Mouse (Mus musculus): Measurements from ENCODE around the gene Exoc5. TPM values are rescaled to one million over a fixed set of nuclear protein-coding genes. Genes with fewer than 3 reads are reported as not detected.
"Not testable (repeated sequence)": the region's sequence is repeated elsewhere in the genome, so short reads cannot be mapped to it uniquely, and the experiment has no call there.

Exoc5 gene
- polyA plus RNA-seq (2016; fragmentation: Nextera tagmentation; extraction: Ambion mirVana), result 92.7 and 94.0 TPM in 2 replicates

DNA sequence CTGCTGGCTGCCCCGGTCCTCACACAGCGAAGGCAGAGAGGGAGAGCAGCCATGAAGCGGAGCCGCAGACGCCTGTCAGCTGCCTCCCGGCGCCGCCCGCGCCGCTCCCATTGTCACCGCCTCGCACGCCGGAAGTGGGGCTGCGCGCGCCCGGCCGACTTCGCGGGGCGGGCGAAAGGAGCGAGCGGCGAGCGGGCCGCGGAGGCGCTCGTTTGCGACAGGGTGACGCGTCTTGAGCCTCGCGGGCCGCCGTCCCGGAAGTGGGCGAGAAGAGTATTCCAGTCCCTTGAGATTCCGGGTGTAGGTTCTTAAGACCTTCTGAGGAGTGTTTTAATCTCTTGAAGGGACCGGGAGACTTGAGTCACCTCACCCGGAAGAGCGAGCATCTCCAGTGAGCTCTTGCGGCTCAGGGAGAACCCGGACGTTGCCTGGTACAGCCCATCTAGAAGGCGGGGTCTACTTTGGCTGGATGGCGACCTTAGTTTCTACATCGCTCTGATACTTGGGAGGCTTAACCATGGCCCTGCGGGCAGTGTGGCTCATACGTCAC, at the start of gene Exoc5:
Exoc5 (minus strand) TSS at position 380 of the 550 bp plus-strand sequence.
- ATAC-seq (ENCODE audit: low FRiP score), result peak; percentile 96
- under 1% methylated on average over 53 of the region's 53 CpGs for WGBS
- H3K4me3 ChIP-seq (replicated peaks), result peak within 1 kb of the TSS; percentile 91
- H3K36me3 ChIP-seq (replicated peaks), result no peaks in the 10 kb centered on the region
- peaks cover 25% of the 10 kb centered on the region for H3K4me1 ChIP-seq
- H3K9me3 ChIP-seq, result no peaks in the 10 kb centered on the region
- H3K4me2 ChIP-seq, result peak within 1 kb of the TSS; percentile 59
- H3K27ac ChIP-seq, result peak within 1 kb of the TSS; percentile 99
- H3K27me3 ChIP-seq, result no peaks in the 10 kb centered on the region
- H3K9ac ChIP-seq, result peak within 1 kb of the TSS; percentile 97

DNA sequence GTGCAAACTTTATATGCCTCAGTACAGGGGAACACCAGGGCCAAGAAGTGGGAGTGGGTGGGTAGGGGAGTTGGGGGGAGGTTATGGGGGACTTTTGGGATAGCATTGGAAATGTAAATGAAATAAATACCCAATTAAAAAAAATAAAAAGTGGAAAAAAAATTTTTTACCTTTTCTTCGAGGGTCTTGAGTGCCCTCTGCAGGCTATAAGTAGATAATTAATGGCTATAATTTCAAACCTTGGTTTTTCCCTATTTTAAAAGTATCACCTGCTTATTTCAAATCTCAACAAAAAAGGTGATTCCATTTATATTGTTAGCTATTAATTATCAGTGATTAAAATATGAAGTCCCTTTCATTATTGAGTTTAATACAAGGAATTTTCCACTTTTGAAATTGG, 25.3 kb upstream of the Exoc5 start:
- WGBS, result 41% methylated on average over 1 of the region's 1 CpGs

DNA sequence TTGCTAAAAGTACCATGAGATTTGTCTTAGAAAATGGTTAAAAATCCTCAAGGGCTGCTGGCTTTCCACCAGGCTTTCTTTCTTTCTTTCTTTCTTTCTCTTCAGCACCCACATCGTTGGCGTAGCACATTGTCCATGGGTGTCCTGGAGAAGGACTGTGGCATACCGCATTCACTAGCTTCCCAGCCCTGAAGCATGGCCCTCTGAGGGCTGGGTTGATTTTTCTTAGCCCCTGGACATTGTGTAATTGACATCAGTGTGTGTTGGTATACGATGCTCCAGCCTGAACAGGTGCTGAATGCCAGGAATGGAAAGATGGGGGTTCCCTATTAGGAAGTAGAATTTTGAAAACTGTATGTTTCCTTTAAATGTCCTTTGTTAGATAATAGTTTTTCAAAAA, 24.8 kb upstream of the Exoc5 start:
- Histone ChIP-seq H3K27me3 (no peaks in the 10 kb centered on the region), H3K9me3 (no peaks in the 10 kb centered on the region), H3K36me3 (replicated peaks) (0 out of 2 replicates have a peak, but pooled peaks cover 3% of the 10 kb centered on the region), H3K9ac (no peak overlapping the region), H3K4me3 (replicated peaks) (no peak overlapping the region), H3K4me2 (no peak overlapping the region), H3K4me1 (peaks cover 36% of the 10 kb centered on the region), H3K27ac (no peak overlapping the region)
- WGBS, result 48% methylated on average over 4 of the region's 4 CpGs
- no peak for ATAC-seq (ENCODE audit: low FRiP score)

More for the DNA sequence above, 25.3 kb upstream of the Exoc5 start:
- not testable (repeated sequence) for ATAC-seq (ENCODE audit: low FRiP score); H3K27me3 ChIP-seq; H3K36me3 ChIP-seq (replicated peaks); H3K9me3 ChIP-seq; H3K27ac ChIP-seq; H3K4me2 ChIP-seq; H3K9ac ChIP-seq; H3K4me3 ChIP-seq (replicated peaks)
- peaks cover 36% of the 10 kb centered on the region for H3K4me1 ChIP-seq

DNA sequence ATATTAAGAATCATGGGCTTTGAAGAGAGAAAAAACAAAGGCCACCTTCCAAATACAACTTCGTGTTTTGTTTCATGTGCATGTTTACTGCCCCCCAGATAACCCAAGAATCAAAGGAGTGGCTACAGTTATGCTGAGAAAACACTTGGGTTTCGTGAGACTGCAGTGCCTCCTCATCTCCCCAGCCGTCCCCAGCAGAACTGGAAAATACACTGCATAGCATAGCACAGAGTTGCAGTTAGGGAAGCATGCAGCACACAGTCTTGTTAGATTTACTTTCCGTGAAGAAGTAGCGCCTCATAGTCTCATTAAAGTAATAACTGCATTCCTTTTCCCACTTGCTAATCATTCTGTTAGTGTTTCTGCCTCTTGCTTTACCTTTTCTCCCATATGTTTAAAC, 23.6 kb upstream of the Exoc5 start:
- Histone ChIP-seq H3K36me3 (replicated peaks) (0 out of 2 replicates have a peak, but pooled peaks cover 3% of the 10 kb centered on the region), H3K9ac (no peak overlapping the region), H3K27me3 (no peaks in the 10 kb centered on the region), H3K4me3 (replicated peaks) (no peak overlapping the region), H3K27ac (no peak overlapping the region), H3K4me2 (no peak overlapping the region), H3K9me3 (no peaks in the 10 kb centered on the region), H3K4me1 (peaks cover 27% of the 10 kb centered on the region)
- 14% methylated on average over 5 of the region's 5 CpGs for WGBS
- no peak for ATAC-seq (ENCODE audit: low FRiP score)

DNA sequence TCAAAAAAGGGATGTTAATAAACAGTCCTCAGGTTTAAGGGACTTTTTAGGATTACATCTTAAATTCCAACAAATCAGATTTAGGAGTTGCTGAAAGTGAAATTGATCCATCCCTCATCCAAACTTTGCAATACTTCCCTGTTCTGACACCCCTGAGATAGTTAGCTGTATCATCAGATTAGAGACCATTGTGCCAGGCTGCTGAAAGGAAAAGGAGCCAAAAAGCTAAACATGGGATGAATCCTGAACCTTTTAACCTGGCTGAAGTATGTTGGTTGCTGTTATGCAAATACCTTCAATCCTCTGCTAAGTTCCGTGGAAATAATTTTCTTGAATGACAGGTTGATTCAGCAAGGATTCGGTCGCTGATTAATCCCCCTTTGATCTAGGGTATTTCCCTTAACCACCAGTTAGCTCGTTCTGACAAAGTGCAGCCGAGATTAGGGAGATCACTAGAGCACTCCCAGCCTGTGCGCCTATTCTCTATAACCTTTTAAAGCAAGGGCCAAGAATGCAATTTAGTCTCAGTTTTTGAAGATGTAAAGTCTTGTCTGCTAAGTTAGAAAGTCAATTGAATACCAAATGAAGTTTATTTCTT, 23.1 kb upstream of the Exoc5 start:
- no peak overlapping the region for H3K27ac ChIP-seq
- H3K4me3 ChIP-seq (replicated peaks), result no peak overlapping the region
- no peak overlapping the region for H3K4me2 ChIP-seq

DNA sequence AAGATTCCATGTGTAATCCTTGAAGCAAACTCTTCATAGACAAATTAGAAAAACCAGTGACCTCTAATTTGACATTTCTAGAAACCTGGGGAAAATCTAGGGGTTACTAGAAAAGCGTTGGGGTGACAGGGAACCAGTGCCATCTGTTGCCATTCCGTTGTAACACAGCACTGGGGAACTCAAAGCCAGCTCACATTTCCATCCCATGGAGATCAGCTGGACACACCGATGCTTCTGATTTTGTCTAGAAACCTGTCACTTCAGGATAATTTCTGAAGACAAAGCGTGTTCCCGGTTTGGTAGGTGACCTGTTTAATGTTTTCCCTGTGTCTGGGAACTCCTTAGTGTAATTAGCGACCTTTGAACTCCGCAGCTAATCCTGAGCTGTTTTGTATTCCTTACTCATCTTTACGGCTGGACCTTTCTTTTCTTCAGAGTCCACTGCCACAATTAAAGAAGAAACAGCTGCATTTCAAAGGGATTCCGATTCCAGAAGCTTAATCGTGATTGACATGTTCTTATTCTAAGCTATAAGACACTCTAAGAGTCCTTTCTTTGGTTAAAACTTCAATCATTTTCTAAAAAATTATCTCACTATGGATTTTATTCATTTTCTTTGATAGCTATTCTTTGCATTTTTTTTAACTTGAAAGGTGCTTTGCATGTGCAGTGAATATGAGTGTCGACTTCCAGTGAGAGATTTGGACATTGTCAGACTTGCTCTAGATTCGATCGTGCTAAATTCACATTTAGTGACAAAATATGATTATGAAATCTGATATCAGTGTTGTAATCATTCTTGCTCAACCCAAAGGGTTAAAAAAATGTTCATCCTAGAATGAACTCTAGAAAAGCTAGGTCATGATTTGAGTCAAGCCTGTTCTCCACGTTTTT, 21.9 kb upstream of the Exoc5 start:
- ATAC-seq (ENCODE audit: low FRiP score), result no peak
- WGBS, result 7% methylated on average over 14 of the region's 14 CpGs
- peaks cover 27% of the 10 kb centered on the region for H3K4me1 ChIP-seq
- no peaks in the 10 kb centered on the region for H3K27me3 ChIP-seq
- H3K27ac ChIP-seq, result no peak overlapping the region
- no peak overlapping the region for H3K9ac ChIP-seq
- no peaks in the 10 kb centered on the region for H3K9me3 ChIP-seq
- no peak overlapping the region for H3K4me3 ChIP-seq (replicated peaks)
- H3K4me2 ChIP-seq, result no peak overlapping the region
- H3K36me3 ChIP-seq (replicated peaks), result peaks cover 9% of the 10 kb centered on the region; the same call in 1 of the 2 replicates

More for the DNA sequence above, 23.1 kb upstream of the Exoc5 start:
- ATAC-seq (ENCODE audit: low FRiP score), result peak; percentile 65; the same call in 1 of the 2 replicates
- Histone ChIP-seq H3K9me3 (no peaks in the 10 kb centered on the region), H3K36me3 (replicated peaks) (0 out of 2 replicates have a peak, but pooled peaks cover 3% of the 10 kb centered on the region), H3K27me3 (no peaks in the 10 kb centered on the region), H3K9ac (no peak overlapping the region), H3K4me1 (peaks cover 27% of the 10 kb centered on the region)
- WGBS, result 3% methylated on average over 6 of the region's 6 CpGs

DNA sequence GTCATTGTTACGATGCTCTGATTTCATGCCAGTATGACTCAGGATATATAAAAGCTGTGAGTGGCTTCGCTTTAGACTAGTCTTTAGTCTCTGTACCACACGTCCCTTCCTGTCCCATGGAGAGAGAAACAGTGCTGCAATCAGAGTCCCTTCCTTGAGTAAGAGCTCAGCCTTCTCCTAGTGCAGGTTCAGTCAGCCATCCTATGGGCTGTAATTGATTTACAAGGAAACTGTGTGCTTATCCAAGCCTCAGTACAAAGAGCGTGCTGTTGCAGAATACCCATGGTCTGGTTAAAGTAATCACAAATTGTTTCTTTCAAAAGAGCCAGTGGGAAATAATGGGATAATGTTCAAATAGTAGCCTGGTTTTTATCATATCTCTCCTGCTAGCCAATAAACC, 20.1 kb upstream of the Exoc5 start:
- 77% methylated on average over 4 of the region's 4 CpGs for WGBS
- no peaks in the 10 kb centered on the region for H3K27me3 ChIP-seq
- no peak for ATAC-seq (ENCODE audit: low FRiP score)
- H3K4me1 ChIP-seq, result peaks cover 23% of the 10 kb centered on the region
- no peak overlapping the region for H3K9ac ChIP-seq
- H3K9me3 ChIP-seq, result no peaks in the 10 kb centered on the region
- no peak overlapping the region for H3K27ac ChIP-seq
- peaks cover 9% of the 10 kb centered on the region; the same call in 1 of the 2 replicates for H3K36me3 ChIP-seq (replicated peaks)
- H3K4me3 ChIP-seq (replicated peaks), result no peak overlapping the region
- H3K4me2 ChIP-seq, result no peak overlapping the region

DNA sequence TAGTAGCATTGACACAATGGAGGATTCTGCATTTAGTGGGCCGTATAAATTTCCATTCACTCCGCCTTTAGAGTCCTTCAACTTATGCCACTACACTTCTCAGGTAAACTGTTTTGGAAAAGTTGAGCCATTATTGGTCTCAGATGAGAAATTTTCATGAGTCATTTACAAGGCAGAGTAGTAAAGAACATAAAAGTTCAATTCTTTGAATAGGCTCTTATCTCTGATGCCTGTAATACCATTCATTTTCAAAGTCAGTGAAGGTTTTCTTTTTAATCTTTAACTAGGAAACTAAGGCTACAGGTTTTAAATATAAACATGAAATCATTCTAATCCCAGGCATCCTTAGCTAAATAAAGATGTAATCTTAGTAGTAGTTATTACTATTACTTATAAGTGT, 12.4 kb upstream of the Exoc5 start:
- no peak overlapping the region for H3K4me2 ChIP-seq
- 95% methylated on average over 2 of the region's 2 CpGs for WGBS
- H3K36me3 ChIP-seq (replicated peaks), result peaks cover 16% of the 10 kb centered on the region
- no peak overlapping the region for H3K4me3 ChIP-seq (replicated peaks)
- H3K27ac ChIP-seq, result no peak overlapping the region
- no peak overlapping the region for H3K9ac ChIP-seq
- H3K9me3 ChIP-seq, result no peaks in the 10 kb centered on the region
- ATAC-seq (ENCODE audit: low FRiP score), result no peak
- H3K27me3 ChIP-seq, result no peaks in the 10 kb centered on the region
- no peaks in the 10 kb centered on the region for H3K4me1 ChIP-seq

DNA sequence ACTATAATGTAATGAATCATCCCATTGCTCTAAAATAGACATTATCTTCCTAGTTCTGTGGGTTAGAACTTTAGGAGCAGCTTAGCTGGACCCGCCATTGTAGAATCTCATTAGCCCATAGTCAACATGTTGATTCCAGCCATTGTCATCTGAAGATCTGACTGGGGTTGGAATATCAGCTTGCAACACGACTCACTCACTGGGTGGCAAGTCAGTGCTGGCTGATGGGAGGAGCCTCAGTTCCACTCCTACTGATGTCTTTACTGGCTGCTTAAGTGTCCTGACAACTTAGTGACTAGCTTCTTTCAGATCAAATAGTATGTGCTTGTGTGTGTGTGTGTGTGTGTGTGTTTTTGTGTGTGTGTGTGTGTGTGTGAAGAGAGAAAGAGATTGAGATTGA, 7.9 kb upstream of the Exoc5 start:
- WGBS, result 66% methylated on average over 2 of the region's 2 CpGs
- Histone ChIP-seq H3K4me1 (peaks cover 3% of the 10 kb centered on the region; the same call in 1 of the 2 replicates), H3K27me3 (no peaks in the 10 kb centered on the region), H3K27ac (no peak overlapping the region), H3K4me2 (no peak overlapping the region), H3K9ac (no peak overlapping the region), H3K36me3 (replicated peaks) (peaks cover 11% of the 10 kb centered on the region), H3K9me3 (no peaks in the 10 kb centered on the region), H3K4me3 (replicated peaks) (no peak overlapping the region)
- ATAC-seq (ENCODE audit: low FRiP score), result no peak

DNA sequence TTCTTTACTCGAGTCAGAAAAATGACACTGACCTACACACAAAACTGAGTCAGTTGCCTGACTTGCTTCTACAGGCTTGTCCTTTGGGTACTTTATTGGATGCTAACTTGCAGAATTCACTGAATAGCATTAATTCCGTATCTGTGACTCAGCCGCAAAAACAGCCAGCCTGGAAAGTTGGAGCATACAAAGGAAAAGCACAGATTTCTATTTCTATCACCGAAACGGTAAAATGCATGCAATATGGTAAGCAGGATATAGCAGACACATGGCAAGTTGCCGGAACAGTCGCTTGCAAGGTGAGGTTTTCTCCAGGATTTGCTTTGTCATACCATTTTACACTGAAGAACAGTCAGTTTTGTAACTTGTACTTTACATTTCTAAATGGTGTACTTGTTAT, 7.4 kb upstream of the Exoc5 start:
- Histone ChIP-seq H3K9ac (no peak overlapping the region), H3K27ac (no peak overlapping the region), H3K9me3 (no peaks in the 10 kb centered on the region), H3K4me1 (peaks cover 3% of the 10 kb centered on the region; the same call in 1 of the 2 replicates), H3K4me2 (no peak overlapping the region), H3K36me3 (replicated peaks) (peaks cover 11% of the 10 kb centered on the region), H3K4me3 (replicated peaks) (no peak overlapping the region), H3K27me3 (no peaks in the 10 kb centered on the region)
- 94% methylated on average over 7 of the region's 7 CpGs for WGBS
- ATAC-seq (ENCODE audit: low FRiP score), result no peak

DNA sequence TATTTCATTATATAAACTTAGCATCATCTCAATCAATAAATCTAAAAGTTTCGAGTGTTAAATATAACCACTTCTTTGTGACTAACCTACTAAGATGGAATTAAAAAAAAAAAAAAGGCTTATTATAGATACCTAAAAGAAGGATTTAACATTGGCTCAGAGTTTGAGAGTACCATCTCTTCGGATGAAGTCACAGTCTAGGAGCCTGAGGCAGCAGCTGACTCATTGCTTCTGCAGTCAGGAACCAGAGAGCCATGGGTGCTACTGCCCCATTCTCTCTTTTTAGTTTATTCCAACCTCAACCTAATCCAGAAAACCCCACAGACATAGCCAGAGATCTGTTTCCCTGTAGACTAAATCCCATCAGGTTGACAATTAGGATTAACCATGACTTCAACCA, 6.4 kb upstream of the Exoc5 start:
- Histone ChIP-seq H3K27me3 (no peaks in the 10 kb centered on the region), H3K4me1 (peaks cover 6% of the 10 kb centered on the region), H3K9ac (no peak overlapping the region), H3K27ac (no peak overlapping the region), H3K4me3 (replicated peaks) (no peak overlapping the region), H3K9me3 (no peaks in the 10 kb centered on the region), H3K4me2 (no peak overlapping the region), H3K36me3 (replicated peaks) (peaks cover 11% of the 10 kb centered on the region)
- 97% methylated on average over 2 of the region's 2 CpGs for WGBS
- ATAC-seq (ENCODE audit: low FRiP score), result no peak

DNA sequence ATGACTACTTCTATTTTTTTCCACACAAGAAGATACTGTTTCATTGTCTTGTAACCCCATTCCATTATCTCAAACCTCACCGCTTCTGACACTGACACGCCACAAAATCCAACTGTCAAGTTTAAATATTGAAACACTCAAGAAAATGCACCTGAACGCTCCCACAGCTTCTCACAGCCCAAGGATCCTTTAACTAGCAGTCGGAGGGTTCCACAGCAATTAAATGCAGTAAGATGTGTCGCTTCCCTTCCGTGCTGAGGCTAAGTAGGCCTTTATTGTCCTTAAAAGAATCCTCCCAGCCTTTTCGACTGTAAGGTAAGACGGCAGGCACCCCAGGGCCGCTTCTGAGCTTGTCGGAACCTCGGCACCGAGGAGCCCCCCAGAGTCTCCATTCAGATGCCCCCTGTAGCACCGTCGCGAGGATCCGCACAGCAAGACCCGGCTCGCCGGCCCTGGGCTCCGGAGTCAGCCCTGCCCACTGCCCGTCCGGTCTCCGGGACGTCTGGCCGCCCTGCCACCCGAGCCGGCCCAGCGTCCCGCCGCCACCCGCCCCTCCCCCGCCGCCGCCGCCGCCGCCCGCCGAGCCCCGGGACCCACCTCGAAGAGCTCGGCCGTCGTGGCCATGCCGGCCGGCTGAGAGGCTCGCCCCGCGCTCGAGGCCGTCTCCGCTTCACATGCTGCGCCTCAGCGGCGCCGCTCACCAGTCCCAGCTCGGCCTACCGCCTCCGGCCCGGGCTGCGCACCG, 752 bp downstream of the Exoc5 start, which contains the start of gene Ap5m1:
Ap5m1 (plus strand) TSS at position 569 of the 745 bp plus-strand sequence.
- ATAC-seq (ENCODE audit: low FRiP score), result no peak; the same call in 1 of the 2 replicates
- Histone ChIP-seq H3K4me2 (peak within 1 kb of the TSS; percentile 59), H3K4me3 (replicated peaks) (peak within 1 kb of the TSS; percentile 91), H3K27me3 (no peaks in the 10 kb centered on the region), H3K27ac (peak within 1 kb of the TSS; percentile 99), H3K4me1 (peaks cover 25% of the 10 kb centered on the region), H3K9me3 (no peaks in the 10 kb centered on the region), H3K9ac (peak within 1 kb of the TSS; percentile 97), H3K36me3 (replicated peaks) (no peaks in the 10 kb centered on the region)
- WGBS, result 1% methylated on average over 50 of the region's 62 CpGs
